Mouse (Mus musculus): ENCODE data around the gene Olfr509.

DNA sequence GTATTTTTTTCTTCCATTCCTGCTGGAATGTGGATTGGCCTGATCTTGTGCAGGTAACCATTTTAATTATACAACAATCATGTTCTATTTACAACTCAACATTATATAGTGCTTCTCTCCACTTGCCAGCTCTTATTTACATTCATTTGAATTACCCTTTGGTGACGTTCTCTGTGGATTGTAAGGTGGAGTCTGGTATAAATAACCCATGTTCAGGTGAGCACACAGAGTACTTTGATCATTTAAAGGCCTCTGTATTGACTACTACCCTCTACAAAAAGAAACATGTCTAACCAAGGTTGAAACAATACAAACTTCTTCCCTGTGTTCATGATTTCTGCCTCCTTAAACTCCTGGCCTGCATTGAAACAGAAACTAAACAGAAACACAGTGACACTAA is 19.4 kb upstream of the Olfr509 start:
- TF ChIP-seq CTCF (IDR thresholded peaks at IDR 0.05; ENCODE audit: low read depth) (no peak), EP300 (optimal IDR thresholded peaks at IDR 0.05) (no peak)

Data from stomach, postnatal 0 days (tissue).